Mouse (Mus musculus): ENCODE data around the gene Ulk2. TPM values are rescaled to one million over a fixed set of nuclear protein-coding genes. Genes with fewer than 3 reads are reported as not detected.
"Not testable (repeated sequence)": the region's sequence is repeated elsewhere in the genome, so short reads cannot be mapped to it uniquely, and the experiment has no call there.

Ulk2 gene
- polyA plus RNA-seq, 1 experiment = 34.2 TPM

GRCm38 (mm10) chr11:61855539-61855938, 666 bp upstream of the Ulk2 start:
- TF ChIP-seq CTCF (IDR thresholded peaks at IDR 0.05; ENCODE audit: extremely low read depth, insufficient read length, insufficient replicate concordance, low read depth, low read length) = no peak
- TF ChIP-seq POLR2A (IDR thresholded peaks at IDR 0.05; ENCODE audit: low read depth, low read length) = no peak
- WGBS = 32% methylated on average over 6 of the region's 6 CpGs
- H3K27ac ChIP-seq (ENCODE audit: insufficient read depth, low read depth, low read length) = peak overlapping the region; percentile 72; the same call in 1 of the 2 replicates

DNA sequence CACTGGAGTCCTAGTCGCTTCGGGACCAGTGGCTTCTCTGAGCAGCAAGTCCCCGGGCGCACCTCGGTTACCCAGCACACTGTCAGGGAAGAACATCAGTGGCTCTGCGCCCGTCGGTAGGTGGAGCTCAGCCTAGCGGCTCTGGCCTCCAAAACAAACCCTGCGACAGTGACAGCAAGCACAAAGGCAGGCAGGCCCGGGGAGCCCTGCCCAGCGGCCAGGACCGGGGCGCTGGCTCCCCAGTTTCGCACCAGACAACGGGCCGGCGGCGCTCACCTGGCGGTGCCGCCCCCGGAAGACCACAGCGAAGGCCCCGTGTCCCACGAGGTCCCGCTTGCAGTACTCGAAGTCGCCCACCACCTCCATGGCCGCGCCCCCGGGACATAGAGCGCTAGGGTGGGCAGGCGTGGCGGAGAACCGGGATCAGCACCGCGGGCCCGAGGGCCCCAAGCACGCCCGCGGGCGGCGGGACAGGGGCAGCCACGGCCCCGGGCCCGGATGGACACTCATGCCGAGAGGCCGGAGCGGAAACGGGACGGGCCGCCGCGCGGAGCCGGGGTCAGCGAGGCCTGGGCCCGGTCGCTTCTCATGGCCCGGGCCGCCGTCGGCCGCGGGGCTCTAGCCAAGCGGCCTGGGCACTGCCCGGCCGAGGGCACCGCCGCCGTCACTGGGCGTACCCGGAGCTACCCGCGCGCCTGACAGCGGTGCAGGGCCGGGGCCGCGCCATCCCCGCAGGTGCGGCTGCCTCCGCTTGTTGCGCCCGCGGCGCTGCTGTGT, 474 bp downstream of the Ulk2 start:
- Histone ChIP-seq H3K27me3 (ENCODE audit: control insufficient read depth, insufficient read depth, low read length) (no peaks in the 10 kb centered on the region), H3K36me3 (ENCODE audit: control insufficient read depth, insufficient read depth, low read length) (peaks cover 2% of the 10 kb centered on the region; the same call in 1 of the 2 replicates), H3K27ac (ENCODE audit: insufficient read depth, low read depth, low read length) (peak overlapping the region; percentile 72), H3K4me1 (ENCODE audit: control insufficient read depth, insufficient read depth, insufficient read length, low read length) (0 out of 2 replicates have a peak, but pooled peaks cover 2% of the 10 kb centered on the region), H3K4me3 (ENCODE audit: low read depth, low read length) (peak overlapping the region; percentile 90)
- peak; percentile 71 for TF ChIP-seq POLR2A (IDR thresholded peaks at IDR 0.05; ENCODE audit: low read depth, low read length)
- TF ChIP-seq CTCF (IDR thresholded peaks at IDR 0.05; ENCODE audit: extremely low read depth, insufficient read length, insufficient replicate concordance, low read depth, low read length) = peak; percentile 46; the same call in 1 of the 2 replicates
- WGBS = under 1% methylated on average over 85 of the region's 87 CpGs

More at GRCm38 (mm10) chr11:61855539-61855938, 666 bp upstream of the Ulk2 start:
- peak overlapping the region; percentile 90 for H3K4me3 ChIP-seq (ENCODE audit: low read depth, low read length)
- H3K4me1 ChIP-seq (ENCODE audit: control insufficient read depth, insufficient read depth, insufficient read length, low read length) = 0 out of 2 replicates have a peak, but pooled peaks cover 2% of the 10 kb centered on the region
- peaks cover 2% of the 10 kb centered on the region; the same call in 1 of the 2 replicates for H3K36me3 ChIP-seq (ENCODE audit: control insufficient read depth, insufficient read depth, low read length)
- H3K27me3 ChIP-seq (ENCODE audit: control insufficient read depth, insufficient read depth, low read length) = no peaks in the 10 kb centered on the region

DNA sequence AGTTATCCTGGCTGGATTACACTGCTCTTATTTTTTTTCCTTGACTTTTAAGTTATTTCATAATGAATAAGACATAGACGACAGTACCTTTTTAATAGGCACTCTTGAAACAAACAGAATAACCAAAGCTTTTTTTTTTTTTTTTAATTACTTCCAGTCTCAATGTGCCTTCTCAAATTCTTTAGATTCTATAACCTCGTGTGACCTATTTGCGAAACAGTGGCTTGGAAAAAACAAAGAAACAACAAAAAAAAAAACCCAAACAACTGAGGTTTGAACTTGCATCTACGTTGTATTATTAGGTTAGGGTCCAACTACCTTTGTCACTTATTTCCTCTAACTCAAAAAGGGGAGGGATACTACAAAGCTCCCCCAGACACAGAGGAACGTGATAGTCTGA, 1.2 kb downstream of the Ulk2 start:
- no peak for TF ChIP-seq CTCF (IDR thresholded peaks at IDR 0.05; ENCODE audit: extremely low read depth, insufficient read length, insufficient replicate concordance, low read depth, low read length)
- no peak for TF ChIP-seq POLR2A (IDR thresholded peaks at IDR 0.05; ENCODE audit: low read depth, low read length)
- 16% methylated on average over 5 of the region's 5 CpGs for WGBS
- H3K27ac ChIP-seq (ENCODE audit: insufficient read depth, low read depth, low read length) = 0 out of 2 replicates have a peak overlapping the region, but pooled peaks have one; percentile 72

DNA sequence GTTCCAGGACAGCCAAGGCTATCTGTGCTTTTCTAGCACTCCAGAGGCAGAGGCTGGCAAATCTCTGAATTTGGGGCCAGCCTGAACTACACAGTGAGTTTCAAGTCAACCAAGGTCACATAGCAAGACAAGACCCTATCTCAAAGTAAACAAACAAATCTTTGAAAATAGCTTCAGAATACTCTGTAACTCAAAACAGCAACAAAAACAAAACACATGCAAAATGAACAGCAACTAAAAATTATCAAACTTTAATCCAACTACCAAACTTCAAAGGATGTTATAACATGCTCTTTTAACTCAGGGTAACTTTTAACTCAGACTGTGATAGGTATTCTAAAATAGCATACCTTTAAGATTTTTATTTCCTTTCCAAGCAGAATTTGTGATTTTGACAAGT, 2.0 kb downstream of the Ulk2 start:
- Histone ChIP-seq H3K27ac (ENCODE audit: insufficient read depth, low read depth, low read length) (no peak overlapping the region), H3K4me3 (ENCODE audit: low read depth, low read length) (no peak overlapping the region), H3K4me1 (ENCODE audit: control insufficient read depth, insufficient read depth, insufficient read length, low read length) (0 out of 2 replicates have a peak, but pooled peaks cover 2% of the 10 kb centered on the region), H3K27me3 (ENCODE audit: control insufficient read depth, insufficient read depth, low read length) (no peaks in the 10 kb centered on the region), H3K36me3 (ENCODE audit: control insufficient read depth, insufficient read depth, low read length) (peaks cover 2% of the 10 kb centered on the region; the same call in 1 of the 2 replicates)
- TF ChIP-seq CTCF (IDR thresholded peaks at IDR 0.05; ENCODE audit: extremely low read depth, insufficient read length, insufficient replicate concordance, low read depth, low read length) = no peak
- no peak for TF ChIP-seq POLR2A (IDR thresholded peaks at IDR 0.05; ENCODE audit: low read depth, low read length)

More for the DNA sequence above, 1.2 kb downstream of the Ulk2 start:
- H3K36me3 ChIP-seq (ENCODE audit: control insufficient read depth, insufficient read depth, low read length) = peaks cover 2% of the 10 kb centered on the region; the same call in 1 of the 2 replicates
- 0 out of 2 replicates have a peak, but pooled peaks cover 2% of the 10 kb centered on the region for H3K4me1 ChIP-seq (ENCODE audit: control insufficient read depth, insufficient read depth, insufficient read length, low read length)
- peak overlapping the region; percentile 90 for H3K4me3 ChIP-seq (ENCODE audit: low read depth, low read length)
- no peaks in the 10 kb centered on the region for H3K27me3 ChIP-seq (ENCODE audit: control insufficient read depth, insufficient read depth, low read length)

DNA sequence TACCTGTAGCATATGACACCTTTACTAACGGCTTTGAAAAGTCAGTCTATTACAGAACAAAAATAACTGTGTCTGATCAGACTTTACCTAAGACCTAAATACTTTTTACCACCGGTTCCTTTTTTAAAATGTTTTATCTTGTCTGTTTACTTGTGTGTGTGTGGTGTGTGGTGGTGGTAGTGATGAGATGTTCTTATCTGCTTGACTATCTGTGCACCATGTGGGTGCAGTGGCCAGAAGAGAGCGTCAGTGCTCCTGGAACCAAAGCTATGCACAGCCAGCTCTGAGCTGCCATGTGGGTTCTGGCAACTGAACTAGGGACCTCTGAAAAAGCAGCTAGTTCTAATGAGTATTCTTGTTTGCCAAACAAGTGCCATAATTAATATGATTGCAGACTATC, 3.7 kb downstream of the Ulk2 start:
- no peak overlapping the region for H3K4me3 ChIP-seq (ENCODE audit: low read depth, low read length)
- H3K36me3 ChIP-seq (ENCODE audit: control insufficient read depth, insufficient read depth, low read length) = peaks cover 2% of the 10 kb centered on the region; the same call in 1 of the 2 replicates
- no peak for TF ChIP-seq POLR2A (IDR thresholded peaks at IDR 0.05; ENCODE audit: low read depth, low read length)
- no peak for TF ChIP-seq CTCF (IDR thresholded peaks at IDR 0.05; ENCODE audit: extremely low read depth, insufficient read length, insufficient replicate concordance, low read depth, low read length)
- WGBS = 85% methylated on average over 3 of the region's 3 CpGs
- H3K4me1 ChIP-seq (ENCODE audit: control insufficient read depth, insufficient read depth, insufficient read length, low read length) = 0 out of 2 replicates have a peak, but pooled peaks cover 2% of the 10 kb centered on the region
- H3K27ac ChIP-seq (ENCODE audit: insufficient read depth, low read depth, low read length) = no peak overlapping the region
- no peaks in the 10 kb centered on the region for H3K27me3 ChIP-seq (ENCODE audit: control insufficient read depth, insufficient read depth, low read length)

GRCm38 (mm10) chr11:61840663-61841062, 14.2 kb downstream of the Ulk2 start:
- H3K36me3 ChIP-seq (ENCODE audit: control insufficient read depth, insufficient read depth, low read length) = peaks cover 14% of the 10 kb centered on the region
- not testable (repeated sequence) for H3K4me3 ChIP-seq (ENCODE audit: low read depth, low read length); H3K27me3 ChIP-seq (ENCODE audit: control insufficient read depth, insufficient read depth, low read length); H3K4me1 ChIP-seq (ENCODE audit: control insufficient read depth, insufficient read depth, insufficient read length, low read length); H3K27ac ChIP-seq (ENCODE audit: insufficient read depth, low read depth, low read length)
- 85% methylated on average over 3 of the region's 3 CpGs for WGBS

- TF ChIP-seq CTCF (IDR thresholded peaks at IDR 0.05; ENCODE audit: extremely low read depth, insufficient read length, insufficient replicate concordance, low read depth, low read length) = no peak
- no peak for TF ChIP-seq POLR2A (IDR thresholded peaks at IDR 0.05; ENCODE audit: low read depth, low read length)
- Histone ChIP-seq H3K4me3 (ENCODE audit: low read depth, low read length) (no peak overlapping the region), H3K36me3 (ENCODE audit: control insufficient read depth, insufficient read depth, low read length) (peaks cover 12% of the 10 kb centered on the region), H3K4me1 (ENCODE audit: control insufficient read depth, insufficient read depth, insufficient read length, low read length) (no peaks in the 10 kb centered on the region), H3K27me3 (ENCODE audit: control insufficient read depth, insufficient read depth, low read length) (no peaks in the 10 kb centered on the region), H3K27ac (ENCODE audit: insufficient read depth, low read depth, low read length) (no peak overlapping the region)
These were observed 14.9 kb downstream of the Ulk2 start for GRCm38 (mm10) chr11:61839940-61840339.
